ENCODE assay signal across 30 mouse cellular contexts in the genomic region with DNA sequence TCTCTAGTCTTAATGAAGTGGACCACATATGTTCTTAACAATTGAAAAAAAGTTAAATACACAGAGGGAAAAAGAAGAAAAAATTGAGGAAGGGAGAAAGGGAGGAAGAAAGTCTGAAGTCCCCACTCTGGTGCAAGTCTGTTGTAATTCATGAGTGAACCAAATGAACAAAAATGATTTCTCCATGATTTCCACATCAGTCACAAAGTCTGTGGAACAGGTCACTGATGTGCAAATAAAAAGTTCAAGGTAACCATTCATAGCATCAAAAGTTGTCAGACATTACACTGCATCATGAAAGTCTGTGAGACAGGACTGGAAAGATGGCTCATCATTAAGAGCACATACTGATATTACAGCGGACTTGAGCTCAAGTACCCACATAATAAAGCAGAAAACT.
"Had no signal": no experiment of that assay in that cellular context is flagged by ENCODE, and none has a peak within 500 bp of the region (broad histone marks: within the 10 kb centered on the region; RNA-seq: fewer than 3 reads in every experiment).

No protein-coding gene starts in this region.

- H3K4me1 ChIP-seq: limb, embryonic 10.5 days; limb, embryonic 12.5 days; limb, embryonic 13.5 days; limb, embryonic 15.5 days; liver, embryonic 13.5 days; liver, embryonic 15.5 days; lung, embryonic 15.5 days; megakaryocyte, embryonic 14.5 days; midbrain, embryonic 10.5 days; midbrain, embryonic 12.5 days; midbrain, embryonic 15.5 days; neural tube, embryonic 12.5 days had no signal

- H3K4me2 ChIP-seq: limb, embryonic 12.5 days; limb, embryonic 13.5 days; limb, embryonic 15.5 days; liver, embryonic 13.5 days; liver, embryonic 15.5 days; lung, embryonic 14.5 days; lung, embryonic 15.5 days; midbrain, embryonic 11.5 days; midbrain, embryonic 12.5 days; midbrain, embryonic 13.5 days; midbrain, embryonic 15.5 days; neural tube, embryonic 12.5 days had no signal

- DNase-seq: left cerebral cortex, postnatal 4 days; liver; liver, embryonic 13.5 days; lung, adult 18-20 months; lung, adult 2 months; lung, embryonic 14.5 days; lung, postnatal 10 days; lung, postnatal 14 days; lung, postnatal 36 days; lung, postnatal 4 days; midbrain, embryonic 14.5 days had no signal

- H3K36me3 ChIP-seq: limb, embryonic 10.5 days; limb, embryonic 12.5 days; limb, embryonic 13.5 days; limb, embryonic 15.5 days; liver, embryonic 13.5 days; liver, embryonic 15.5 days; lung, embryonic 15.5 days; midbrain, embryonic 10.5 days; midbrain, embryonic 12.5 days; midbrain, embryonic 13.5 days; midbrain, embryonic 15.5 days; neural tube, embryonic 12.5 days had no signal

- H3K9me3 ChIP-seq: limb, embryonic 10.5 days; limb, embryonic 12.5 days; limb, embryonic 13.5 days; limb, embryonic 15.5 days; liver, embryonic 13.5 days; liver, embryonic 15.5 days; lung, embryonic 15.5 days; megakaryocyte, embryonic 14.5 days; midbrain, embryonic 10.5 days; midbrain, embryonic 12.5 days; midbrain, embryonic 13.5 days; midbrain, embryonic 15.5 days; neural tube, embryonic 12.5 days had no signal

- H3K27me3 ChIP-seq: limb, embryonic 12.5 days; limb, embryonic 13.5 days; limb, embryonic 15.5 days; liver, embryonic 13.5 days; liver, embryonic 15.5 days; lung, embryonic 15.5 days; megakaryocyte, embryonic 14.5 days; midbrain, embryonic 12.5 days; midbrain, embryonic 13.5 days; midbrain, embryonic 15.5 days; neural tube, embryonic 12.5 days had no signal

- H3K27ac ChIP-seq: left cerebral cortex, adult 2 months; limb, embryonic 10.5 days; limb, embryonic 12.5 days; limb, embryonic 13.5 days; limb, embryonic 15.5 days; liver, embryonic 13.5 days; liver, embryonic 14.5 days; liver, embryonic 15.5 days; lung, embryonic 15.5 days; macrophage; midbrain, embryonic 10.5 days; midbrain, embryonic 12.5 days; midbrain, embryonic 13.5 days; midbrain, embryonic 15.5 days; neural tube, embryonic 12.5 days had no signal

- ATAC-seq: lung, postnatal 0 days; midbrain, embryonic 13.5 days; midbrain, embryonic 15.5 days; midbrain, embryonic 16.5 days had no signal

- H3K9ac ChIP-seq: limb, embryonic 12.5 days; limb, embryonic 13.5 days; limb, embryonic 15.5 days; liver, embryonic 13.5 days; liver, embryonic 14.5 days; liver, embryonic 15.5 days; lung, embryonic 14.5 days; lung, embryonic 15.5 days; midbrain, embryonic 12.5 days; midbrain, embryonic 13.5 days; midbrain, embryonic 15.5 days; neural tube, embryonic 12.5 days had no signal

- H3K4me3 ChIP-seq: left cerebral cortex, adult 2 months; limb, embryonic 10.5 days; limb, embryonic 12.5 days; limb, embryonic 13.5 days; limb, embryonic 15.5 days; liver, embryonic 13.5 days; liver, embryonic 15.5 days; lung, embryonic 15.5 days; megakaryocyte, embryonic 14.5 days; midbrain, embryonic 10.5 days; midbrain, embryonic 12.5 days; midbrain, embryonic 13.5 days; midbrain, embryonic 15.5 days; myocyte; neural tube, embryonic 12.5 days had no signal
